Mouse (Mus musculus) urinary bladder, postnatal 14 days (tissue): ENCODE measurements around the gene Mapk10.

ENCODE experiments used
- DNase-seq: peaks from one replicate; pipeline ENCODE4 v3.0.0; 2021; ENCODE audit warnings: low spot score

Mapk10 gene

DNA sequence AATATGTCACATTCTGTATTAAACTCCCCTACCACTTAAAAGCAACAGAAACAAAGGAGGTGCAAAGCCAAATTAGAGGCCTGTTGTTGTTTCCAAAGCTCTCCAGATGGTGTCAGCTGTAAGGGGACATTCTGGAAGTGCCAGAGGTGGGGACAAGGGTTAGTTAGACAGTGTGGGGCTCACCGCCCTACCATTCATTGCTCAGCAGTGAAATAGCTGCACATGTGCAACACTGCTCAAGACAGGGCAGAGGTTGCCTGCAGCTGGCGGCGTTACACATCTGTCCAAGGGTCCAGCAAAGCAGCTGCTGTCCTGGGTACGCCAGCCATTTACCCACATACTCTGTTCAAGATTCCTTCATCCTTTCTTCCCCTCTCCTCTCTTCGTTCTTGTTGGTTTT, 342.9 kb downstream of the Mapk10 start:
- no peak for DNase-seq

DNA sequence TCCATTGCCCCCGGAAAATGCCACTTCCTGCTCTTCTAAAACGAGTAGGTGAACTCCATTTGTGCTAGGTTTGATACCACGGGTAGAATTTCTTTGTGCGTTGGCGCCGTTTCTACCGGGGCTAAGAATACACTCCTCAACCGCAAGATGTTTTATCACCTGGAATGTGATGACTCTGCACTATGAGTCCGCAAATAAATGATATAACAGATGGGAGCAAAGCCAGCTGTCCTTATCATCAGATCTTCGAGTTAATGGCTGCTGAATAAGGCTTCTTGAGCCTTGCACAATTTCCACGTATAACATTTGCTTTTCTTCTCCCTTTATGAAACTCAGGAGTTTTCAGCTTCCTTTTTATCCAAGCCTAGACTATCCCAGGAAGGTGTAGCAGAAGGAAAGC, 351.4 kb downstream of the Mapk10 start:
- peak; percentile 59 for DNase-seq

DNA sequence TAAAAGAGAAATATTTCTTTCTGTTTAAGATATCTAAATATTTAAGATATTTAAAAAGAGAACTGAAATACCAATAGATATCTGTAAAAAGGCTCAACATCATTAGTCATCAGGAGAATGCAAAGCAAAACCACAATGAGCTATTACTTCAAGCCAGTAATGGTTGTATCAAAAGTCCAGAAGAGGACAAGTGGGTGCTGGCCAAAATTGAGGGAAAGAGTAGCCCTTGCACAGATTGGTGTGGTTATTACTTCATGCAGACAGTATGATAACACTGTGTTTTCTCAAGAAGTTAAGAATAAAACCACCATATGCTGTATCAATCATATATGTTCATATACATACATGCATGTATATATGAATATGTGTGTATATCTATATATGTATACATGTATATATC, 353.1 kb downstream of the Mapk10 start:
- no peak for DNase-seq
